Mouse (Mus musculus): ENCODE results near the gene Inhbb. TPM values are rescaled to one million over a fixed set of nuclear protein-coding genes. Genes with fewer than 3 reads are reported as not detected.
A peak's percentile ranks its signal among the peaks of the same experiment; 100 is the strongest.

The Inhbb gene
- polyA plus RNA-seq, 1 experiment from 2014 or later = 4.6 TPM

DNA sequence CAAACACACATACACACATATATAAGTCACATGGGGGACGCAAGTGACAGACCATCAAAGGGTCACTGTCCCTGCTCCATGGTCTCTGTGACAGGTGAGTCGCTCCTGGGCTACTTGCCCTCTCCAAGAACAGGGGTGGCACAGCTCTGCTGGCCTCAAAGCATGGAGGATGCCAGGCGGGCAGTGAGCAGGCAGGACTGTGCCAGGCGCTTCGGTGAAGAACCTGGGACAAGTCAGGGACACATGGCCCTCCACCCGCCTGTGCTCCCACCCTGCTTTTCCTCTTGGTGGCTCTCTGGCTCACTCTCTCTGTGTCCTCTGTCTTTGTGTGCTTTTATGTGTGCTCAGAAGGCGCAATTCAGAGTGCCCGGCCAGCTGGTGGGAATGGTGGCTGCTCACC, 5.4 kb downstream of the Inhbb start:
- WGBS = 85% methylated on average over 8 of the region's 8 CpGs
- peaks cover 41% of the 10 kb centered on the region for H3K27me3 ChIP-seq
- H3K9me3 ChIP-seq (replicated peaks) = no peaks in the 10 kb centered on the region
- no peak overlapping the region for H3K4me3 ChIP-seq
- H3K36me3 ChIP-seq (ENCODE audit: poor library complexity, severe bottlenecking) = peaks cover 13% of the 10 kb centered on the region
- no peak overlapping the region for H3K27ac ChIP-seq
- H3K9ac ChIP-seq = no peak overlapping the region
- H3K4me1 ChIP-seq = peaks cover 41% of the 10 kb centered on the region
- H3K4me2 ChIP-seq = no peak overlapping the region
- ATAC-seq = no peak

DNA sequence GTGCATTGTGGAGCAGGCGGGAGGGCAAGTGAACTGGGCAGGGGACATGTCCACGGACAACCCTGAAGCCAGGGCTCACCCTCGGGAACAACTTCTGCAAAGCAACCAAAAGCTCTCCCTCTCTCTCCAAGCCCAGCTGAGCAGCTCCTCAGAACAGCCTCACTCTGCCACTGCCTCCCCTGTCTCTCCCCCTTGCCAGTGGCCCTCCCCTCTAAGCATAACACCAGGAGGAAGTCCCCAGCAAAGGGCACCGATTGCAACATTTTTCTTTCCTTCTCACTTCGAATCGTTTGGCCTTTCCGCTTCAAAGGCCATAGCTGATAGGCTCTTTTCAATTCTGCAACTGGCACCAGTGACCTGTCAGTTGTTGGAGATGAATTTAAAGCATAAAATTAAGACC, 5.9 kb downstream of the Inhbb start:
- 67% methylated on average over 7 of the region's 7 CpGs for WGBS
- H3K27ac ChIP-seq = no peak overlapping the region
- H3K27me3 ChIP-seq = peaks cover 38% of the 10 kb centered on the region

DNA sequence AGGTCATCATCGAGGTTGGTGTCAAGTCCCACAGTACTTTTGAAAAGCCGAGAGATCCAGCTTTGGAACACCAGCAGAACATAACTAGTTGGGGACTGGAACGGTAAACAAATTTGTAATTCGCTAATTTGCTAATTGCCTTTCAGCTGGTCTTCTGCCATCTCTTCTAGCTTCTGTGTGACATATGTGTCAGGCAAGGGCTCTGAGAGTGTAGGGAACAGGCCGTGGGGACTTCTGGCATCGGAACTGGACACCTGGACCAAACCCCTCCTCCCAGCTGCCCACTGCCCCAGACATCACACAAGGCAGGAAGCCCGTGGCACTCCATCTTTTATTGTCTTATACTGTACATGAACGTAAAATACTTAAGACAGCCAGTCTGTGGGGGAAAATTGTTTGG, 6.9 kb downstream of the Inhbb start:
- H3K27ac ChIP-seq = no peak overlapping the region
- H3K4me3 ChIP-seq = no peak overlapping the region
- peaks cover 13% of the 10 kb centered on the region for H3K36me3 ChIP-seq (ENCODE audit: poor library complexity, severe bottlenecking)
- ATAC-seq = no peak
- H3K4me1 ChIP-seq = peaks cover 36% of the 10 kb centered on the region
- H3K4me2 ChIP-seq = no peak overlapping the region
- 80% methylated on average over 8 of the region's 8 CpGs for WGBS
- peaks cover 29% of the 10 kb centered on the region for H3K27me3 ChIP-seq
- no peak overlapping the region for H3K9ac ChIP-seq
- H3K9me3 ChIP-seq (replicated peaks) = no peaks in the 10 kb centered on the region

More for the DNA sequence above, 5.9 kb downstream of the Inhbb start:
- H3K4me2 ChIP-seq = no peak overlapping the region
- H3K4me3 ChIP-seq = no peak overlapping the region
- H3K36me3 ChIP-seq (ENCODE audit: poor library complexity, severe bottlenecking) = peaks cover 13% of the 10 kb centered on the region
- ATAC-seq = no peak
- H3K9ac ChIP-seq = no peak overlapping the region
- H3K9me3 ChIP-seq (replicated peaks) = no peaks in the 10 kb centered on the region
- H3K4me1 ChIP-seq = peaks cover 41% of the 10 kb centered on the region

DNA sequence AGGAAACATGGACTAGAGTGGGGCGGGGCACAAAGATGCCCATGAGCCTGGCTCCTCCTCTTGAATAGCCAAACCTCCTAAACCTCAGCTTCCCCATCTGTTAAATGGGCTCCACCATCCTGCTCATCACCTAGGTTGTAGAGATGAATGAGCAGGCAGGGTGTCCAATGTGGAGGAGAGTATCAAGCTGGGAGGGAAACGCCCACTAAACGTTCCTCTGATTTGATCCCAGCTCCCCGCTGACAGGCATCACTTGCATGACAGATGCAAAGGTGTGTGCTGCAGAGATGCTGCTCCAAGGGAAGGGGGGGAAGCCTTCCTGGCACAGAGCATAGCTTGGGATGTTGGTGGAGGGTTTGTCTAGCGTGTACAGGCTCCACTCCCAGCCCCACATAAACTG, 11.4 kb downstream of the Inhbb start:
- no peaks in the 10 kb centered on the region for H3K36me3 ChIP-seq (ENCODE audit: poor library complexity, severe bottlenecking)
- H3K4me2 ChIP-seq = no peak overlapping the region
- no peak for ATAC-seq
- H3K9me3 ChIP-seq (replicated peaks) = no peaks in the 10 kb centered on the region
- WGBS = 78% methylated on average over 5 of the region's 5 CpGs
- no peak overlapping the region for H3K4me3 ChIP-seq
- H3K27ac ChIP-seq = no peak overlapping the region
- H3K4me1 ChIP-seq = peaks cover 23% of the 10 kb centered on the region
- no peaks in the 10 kb centered on the region for H3K27me3 ChIP-seq
- H3K9ac ChIP-seq = no peak overlapping the region

DNA sequence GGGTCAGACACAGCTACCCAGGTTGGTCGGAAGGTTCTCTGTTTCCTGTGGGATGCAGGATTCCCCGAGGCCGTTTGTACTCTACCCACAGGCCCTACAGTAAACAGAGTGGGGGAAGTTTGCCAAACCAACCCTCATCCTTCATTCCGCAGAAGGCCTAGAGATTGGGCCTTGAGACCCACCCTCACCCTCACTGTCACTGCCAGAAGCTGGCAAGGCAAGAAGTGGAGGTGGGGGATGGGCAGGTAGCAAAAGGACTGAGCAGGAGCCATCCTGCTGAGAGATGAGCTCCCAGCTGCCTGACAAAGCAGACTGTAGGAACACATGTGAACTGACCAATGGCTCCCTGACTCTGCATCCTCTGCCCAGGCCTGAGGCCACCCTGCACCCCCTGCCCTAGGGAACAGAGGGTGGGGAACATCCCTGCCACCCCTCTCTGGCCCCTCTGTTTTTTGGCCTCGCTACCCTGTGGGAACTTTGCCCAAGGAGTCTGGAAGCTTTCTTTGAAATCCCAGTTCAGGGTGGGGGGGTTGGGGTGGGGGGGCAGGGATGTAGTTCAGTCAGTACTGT, 12.4 kb downstream of the Inhbb start:
- H3K36me3 ChIP-seq (ENCODE audit: poor library complexity, severe bottlenecking) = no peaks in the 10 kb centered on the region
- no peaks in the 10 kb centered on the region for H3K27me3 ChIP-seq
- no peak overlapping the region for H3K27ac ChIP-seq
- no peak overlapping the region for H3K4me3 ChIP-seq
- no peak overlapping the region for H3K4me2 ChIP-seq
- no peak overlapping the region for H3K9ac ChIP-seq
- H3K9me3 ChIP-seq (replicated peaks) = no peaks in the 10 kb centered on the region
- ATAC-seq = peak; percentile 22; the same call in 1 of the 2 replicates
- 60% methylated on average over 5 of the region's 5 CpGs for WGBS
- peaks cover 26% of the 10 kb centered on the region for H3K4me1 ChIP-seq

DNA sequence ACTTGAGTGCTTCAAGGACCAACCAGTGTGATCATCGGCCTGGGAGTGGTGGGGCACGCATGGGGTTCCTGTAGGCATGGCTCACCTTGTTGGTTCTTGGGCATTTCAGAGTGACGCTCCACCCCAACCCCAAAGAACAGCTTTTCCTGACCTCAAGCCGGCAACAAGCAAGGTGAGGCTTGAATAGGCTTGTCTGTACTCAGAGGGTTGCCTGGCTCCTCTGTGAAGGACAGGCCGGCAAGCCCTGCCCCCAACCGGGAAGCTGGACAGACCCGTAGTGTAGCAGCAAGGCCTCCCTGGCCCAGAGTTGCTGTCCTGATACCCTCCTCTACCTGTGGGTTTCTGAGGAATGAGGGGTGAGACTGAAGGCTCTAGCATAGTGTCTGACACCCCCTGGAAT, 12.9 kb downstream of the Inhbb start:
- Histone ChIP-seq H3K27me3 (no peaks in the 10 kb centered on the region), H3K27ac (no peak overlapping the region), H3K4me1 (peaks cover 28% of the 10 kb centered on the region), H3K9ac (no peak overlapping the region), H3K36me3 (ENCODE audit: poor library complexity, severe bottlenecking) (no peaks in the 10 kb centered on the region), H3K4me3 (no peak overlapping the region), H3K9me3 (replicated peaks) (no peaks in the 10 kb centered on the region), H3K4me2 (no peak overlapping the region)
- 74% methylated on average over 7 of the region's 7 CpGs for WGBS
- no peak for ATAC-seq

DNA sequence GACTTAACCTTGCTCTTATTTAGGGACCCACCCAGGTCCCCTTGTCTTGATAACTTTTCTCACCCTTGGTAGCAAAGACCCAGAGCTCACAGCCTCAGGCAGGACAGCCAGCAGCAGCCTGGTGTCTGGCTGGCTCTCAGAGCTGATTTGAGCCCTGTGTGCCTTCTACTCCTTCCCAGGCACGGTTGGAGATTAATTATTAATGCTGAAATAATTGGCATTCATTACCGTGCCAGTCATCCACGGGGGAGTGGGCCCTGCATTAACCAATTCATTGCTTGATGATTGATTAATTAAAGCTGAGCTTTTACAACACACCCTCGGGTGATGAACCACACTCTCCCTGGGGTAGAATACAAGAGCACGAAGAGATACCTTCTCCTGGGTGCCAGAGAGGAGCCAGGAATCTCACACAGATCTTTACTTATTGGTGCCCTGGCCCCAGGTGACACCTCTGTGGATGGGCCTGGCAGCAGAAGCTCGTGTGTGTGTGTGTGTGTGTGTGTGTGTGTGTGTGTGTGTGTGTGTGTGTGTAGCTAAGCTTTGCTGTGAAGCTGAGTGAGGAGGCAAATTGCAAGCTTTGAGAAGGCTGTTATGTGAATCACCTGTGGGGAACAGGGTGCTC, 14.2 kb downstream of the Inhbb start:
- H3K36me3 ChIP-seq (ENCODE audit: poor library complexity, severe bottlenecking) = no peaks in the 10 kb centered on the region
- no peaks in the 10 kb centered on the region for H3K27me3 ChIP-seq
- 18% methylated on average over 6 of the region's 6 CpGs for WGBS
- H3K9ac ChIP-seq = no peak overlapping the region
- no peaks in the 10 kb centered on the region for H3K9me3 ChIP-seq (replicated peaks)
- H3K27ac ChIP-seq = no peak overlapping the region; the same call in 1 of the 2 replicates
- H3K4me2 ChIP-seq = no peak overlapping the region
- no peak overlapping the region for H3K4me3 ChIP-seq
- ATAC-seq = 0 out of 2 replicates have a peak, but pooled peaks have one; percentile 23
- H3K4me1 ChIP-seq = peaks cover 28% of the 10 kb centered on the region

DNA sequence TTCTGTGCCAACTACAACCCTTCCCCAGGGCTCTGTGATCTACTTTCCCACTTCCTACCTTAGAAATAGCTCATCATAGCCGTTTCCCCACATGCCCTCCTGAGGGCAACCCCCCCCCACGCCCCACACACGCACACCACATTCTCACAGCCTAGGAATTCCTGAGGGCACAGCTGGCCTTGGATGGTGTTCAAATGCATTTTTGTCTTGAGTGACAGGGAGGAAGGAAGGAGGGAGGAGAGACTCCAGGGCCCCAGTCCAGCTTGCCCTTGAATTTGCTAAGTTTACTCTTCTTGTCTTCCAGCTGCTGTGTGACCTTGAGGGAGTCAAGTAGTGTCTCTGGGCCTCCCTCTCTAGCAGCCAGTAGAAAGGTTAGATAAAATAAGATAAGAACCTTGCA, 17.2 kb downstream of the Inhbb start:
- WGBS = 48% methylated on average over 3 of the region's 3 CpGs
- ATAC-seq = no peak
- H3K9me3 ChIP-seq (replicated peaks) = no peaks in the 10 kb centered on the region
- H3K4me1 ChIP-seq = peaks cover 26% of the 10 kb centered on the region
- no peak overlapping the region for H3K4me2 ChIP-seq
- H3K4me3 ChIP-seq = no peak overlapping the region
- H3K27ac ChIP-seq = no peak overlapping the region
- no peaks in the 10 kb centered on the region for H3K36me3 ChIP-seq (ENCODE audit: poor library complexity, severe bottlenecking)
- no peak overlapping the region for H3K9ac ChIP-seq
- H3K27me3 ChIP-seq = no peaks in the 10 kb centered on the region

DNA sequence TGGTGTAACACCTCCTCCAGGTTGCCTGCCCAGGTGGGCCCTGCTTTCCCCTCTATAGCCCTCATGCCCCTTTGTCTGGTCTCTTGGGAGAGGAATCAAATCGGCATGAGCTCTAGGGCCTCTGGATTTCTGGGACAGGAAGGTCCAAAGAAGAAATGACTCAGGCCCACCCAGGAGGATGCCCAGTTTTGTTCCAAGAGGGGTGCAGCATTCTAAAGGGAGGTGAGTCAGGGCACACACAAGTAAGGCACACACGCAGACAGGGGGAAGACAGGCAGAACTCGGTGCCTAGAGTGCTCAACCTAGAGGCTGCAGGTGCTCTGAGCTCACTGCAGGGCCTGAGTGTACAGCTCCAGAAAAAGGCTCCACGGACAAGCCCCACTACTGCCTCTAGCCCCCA, 17.7 kb downstream of the Inhbb start:
- 85% methylated on average over 4 of the region's 4 CpGs for WGBS
- peaks cover 22% of the 10 kb centered on the region for H3K4me1 ChIP-seq
- no peak for ATAC-seq
- H3K36me3 ChIP-seq (ENCODE audit: poor library complexity, severe bottlenecking) = no peaks in the 10 kb centered on the region
- no peak overlapping the region for H3K4me3 ChIP-seq
- no peaks in the 10 kb centered on the region for H3K27me3 ChIP-seq
- H3K9ac ChIP-seq = no peak overlapping the region
- no peak overlapping the region for H3K4me2 ChIP-seq
- no peak overlapping the region for H3K27ac ChIP-seq
- no peaks in the 10 kb centered on the region for H3K9me3 ChIP-seq (replicated peaks)

DNA sequence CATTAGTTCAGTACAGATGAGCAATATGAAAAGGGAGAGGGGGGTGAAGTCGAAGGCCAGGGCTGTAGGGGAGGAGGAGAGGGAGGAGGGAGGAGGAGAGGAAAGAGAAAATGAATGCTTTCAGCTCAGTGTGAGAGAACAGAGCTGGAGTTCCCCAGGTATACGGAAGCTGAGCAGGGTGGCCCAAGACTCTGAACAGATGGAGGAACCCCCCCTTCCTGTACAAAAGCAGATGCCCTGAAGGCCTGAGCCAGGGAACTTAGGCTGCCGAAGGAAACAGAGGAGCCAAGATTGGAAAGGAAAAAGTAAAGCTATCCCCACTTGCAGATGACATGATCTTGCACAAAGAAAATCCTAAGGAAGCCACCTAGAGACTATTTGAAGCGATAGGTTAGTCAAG, 20.8 kb downstream of the Inhbb start:
- no peaks in the 10 kb centered on the region for H3K27me3 ChIP-seq
- no peak overlapping the region for H3K9ac ChIP-seq
- peaks cover 9% of the 10 kb centered on the region; the same call in 1 of the 2 replicates for H3K4me1 ChIP-seq
- no peak overlapping the region for H3K4me2 ChIP-seq
- WGBS = 55% methylated on average over 4 of the region's 4 CpGs
- ATAC-seq = 0 out of 2 replicates have a peak, but pooled peaks have one; percentile 39
- no peak overlapping the region for H3K4me3 ChIP-seq
- no peaks in the 10 kb centered on the region for H3K9me3 ChIP-seq (replicated peaks)
- H3K27ac ChIP-seq = no peak overlapping the region
- no peaks in the 10 kb centered on the region for H3K36me3 ChIP-seq (ENCODE audit: poor library complexity, severe bottlenecking)

DNA sequence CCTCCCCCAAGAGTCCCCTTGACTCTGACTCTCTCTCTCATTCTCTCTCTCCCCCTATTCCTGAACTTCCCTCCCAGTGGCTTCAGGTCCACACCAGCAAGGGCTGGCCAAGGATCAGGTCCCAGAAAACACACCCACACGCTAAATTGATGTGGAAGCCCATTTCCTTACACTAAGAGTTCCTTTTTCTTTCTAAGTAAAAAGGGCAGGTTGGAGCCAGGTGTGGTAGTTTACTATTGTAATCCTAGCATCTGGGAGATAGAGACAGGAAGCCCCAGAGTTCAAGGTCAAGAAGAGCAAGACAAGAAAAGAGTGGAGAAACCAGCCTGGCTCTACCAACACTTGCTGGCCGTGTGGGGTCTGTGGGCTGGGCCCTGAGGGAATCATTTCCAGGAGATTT, 23.4 kb downstream of the Inhbb start:
- H3K36me3 ChIP-seq (ENCODE audit: poor library complexity, severe bottlenecking) = no peaks in the 10 kb centered on the region
- no peak overlapping the region for H3K27ac ChIP-seq
- no peak overlapping the region for H3K4me3 ChIP-seq
- no peak overlapping the region for H3K4me2 ChIP-seq
- no peaks in the 10 kb centered on the region for H3K27me3 ChIP-seq
- WGBS = 90% methylated on average over 2 of the region's 2 CpGs
- H3K4me1 ChIP-seq = 0 out of 2 replicates have a peak, but pooled peaks cover 4% of the 10 kb centered on the region
- no peaks in the 10 kb centered on the region for H3K9me3 ChIP-seq (replicated peaks)
- no peak overlapping the region for H3K9ac ChIP-seq
- ATAC-seq = no peak

DNA sequence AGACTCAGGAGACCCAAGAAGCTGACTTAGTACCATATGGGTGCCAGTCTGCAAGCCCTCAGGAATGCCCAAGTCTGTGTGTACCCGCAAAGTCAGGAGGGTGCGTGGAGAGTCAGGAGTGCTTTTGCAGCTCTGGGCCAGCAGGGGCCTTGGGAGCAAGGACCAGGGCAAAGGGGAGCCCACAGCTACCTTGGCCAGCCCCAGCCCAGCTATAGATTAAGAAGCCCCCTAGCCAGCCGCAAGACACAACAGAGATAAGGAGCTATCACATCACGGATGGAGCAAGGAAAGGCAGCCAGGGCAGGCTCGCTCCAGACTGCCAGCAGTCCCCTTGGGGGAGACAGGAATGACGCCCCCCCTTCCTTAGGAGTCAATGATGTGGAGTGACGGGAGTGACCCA, 24.2 kb downstream of the Inhbb start:
- Histone ChIP-seq H3K4me1 (0 out of 2 replicates have a peak, but pooled peaks cover 4% of the 10 kb centered on the region), H3K4me2 (no peak overlapping the region), H3K4me3 (no peak overlapping the region), H3K9ac (no peak overlapping the region), H3K36me3 (ENCODE audit: poor library complexity, severe bottlenecking) (no peaks in the 10 kb centered on the region), H3K27ac (no peak overlapping the region), H3K27me3 (no peaks in the 10 kb centered on the region), H3K9me3 (replicated peaks) (no peaks in the 10 kb centered on the region)
- 89% methylated on average over 7 of the region's 7 CpGs for WGBS
- no peak for ATAC-seq

DNA sequence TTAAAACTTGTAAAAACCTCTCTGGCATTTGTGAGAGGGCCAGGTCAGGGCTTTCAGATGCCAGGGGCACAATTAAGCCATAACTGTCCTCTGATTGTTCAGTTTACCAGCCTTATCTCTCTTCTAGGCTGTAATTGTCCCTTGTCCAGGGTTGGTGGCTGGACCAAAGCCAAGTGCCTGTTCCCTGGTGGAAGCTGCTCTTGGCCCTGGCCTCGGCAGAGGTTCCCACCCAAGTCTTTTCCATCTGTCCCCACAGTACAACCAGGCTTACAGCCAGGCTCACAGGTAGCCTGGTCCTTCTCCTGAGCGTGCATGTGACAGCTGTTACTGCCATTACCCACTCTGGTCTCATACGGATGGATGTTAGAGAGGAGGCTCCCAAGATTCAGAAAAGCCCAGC, 30.7 kb downstream of the Inhbb start:
- Histone ChIP-seq H3K4me2 (no peak overlapping the region), H3K9ac (no peak overlapping the region), H3K36me3 (ENCODE audit: poor library complexity, severe bottlenecking) (no peaks in the 10 kb centered on the region), H3K4me1 (peaks cover 35% of the 10 kb centered on the region), H3K4me3 (no peak overlapping the region), H3K9me3 (replicated peaks) (no peaks in the 10 kb centered on the region), H3K27ac (no peak overlapping the region; the same call in 1 of the 2 replicates), H3K27me3 (no peaks in the 10 kb centered on the region)
- ATAC-seq = no peak
- 45% methylated on average over 3 of the region's 3 CpGs for WGBS
